Mouse (Mus musculus): ENCODE measurements around the gene Cbr4.

Cbr4 gene

DNA sequence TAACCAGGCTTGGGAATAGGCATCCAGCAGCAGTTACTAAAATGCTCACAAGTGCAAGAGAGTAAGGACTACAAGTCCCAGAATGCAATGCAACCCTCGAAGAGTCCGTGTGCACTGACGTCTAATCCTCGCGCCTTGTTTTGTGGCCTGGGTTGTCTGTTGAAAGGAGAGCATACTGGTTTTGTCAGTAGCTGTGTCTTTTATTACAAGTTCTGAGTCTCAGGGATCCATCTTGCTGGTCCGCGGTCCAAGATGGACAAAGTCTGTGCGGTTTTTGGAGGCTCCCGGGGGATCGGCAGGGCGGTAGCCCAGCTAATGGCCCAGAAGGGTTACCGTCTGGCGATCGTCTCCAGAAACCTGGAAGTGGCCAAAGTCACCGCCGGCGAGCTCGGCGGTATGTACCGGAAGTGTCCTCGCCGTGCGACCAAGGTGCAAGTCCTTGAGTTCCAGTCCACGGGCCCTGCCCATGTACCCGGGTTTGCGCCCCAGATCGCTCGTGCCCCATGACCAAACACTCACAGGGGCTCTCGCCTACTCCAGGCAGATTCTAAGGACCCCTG lies at the start of gene Cbr4:
Gene Cbr4, plus strand, starts transcription at position 138 of the 560 bp plus-strand sequence.
- peak; percentile 62 to 80 for DNase-seq (ENCODE audit: low spot score in 2 of 2)

DNA sequence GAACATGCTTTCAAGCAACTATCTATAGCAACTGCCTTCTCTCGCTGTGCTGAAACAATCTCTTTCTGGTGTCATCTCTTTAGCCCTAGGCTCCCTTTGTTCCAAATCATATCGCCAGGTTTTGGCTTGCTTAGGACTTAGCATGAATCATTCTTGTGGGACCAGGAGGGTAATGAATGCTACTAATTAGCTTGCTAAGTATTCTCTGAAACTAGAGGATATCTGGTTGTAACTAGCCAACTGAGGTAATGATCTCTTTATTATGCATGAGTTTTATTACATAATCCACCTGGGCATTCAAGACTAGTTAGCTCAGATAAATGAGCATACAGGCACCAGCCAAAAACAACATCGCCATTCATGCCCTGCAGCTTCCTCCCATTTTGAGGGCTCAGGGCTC lies 44.5 kb upstream of the Cbr4 start:
- no peak for DNase-seq (ENCODE audit: low spot score in 2 of 2)

DNA sequence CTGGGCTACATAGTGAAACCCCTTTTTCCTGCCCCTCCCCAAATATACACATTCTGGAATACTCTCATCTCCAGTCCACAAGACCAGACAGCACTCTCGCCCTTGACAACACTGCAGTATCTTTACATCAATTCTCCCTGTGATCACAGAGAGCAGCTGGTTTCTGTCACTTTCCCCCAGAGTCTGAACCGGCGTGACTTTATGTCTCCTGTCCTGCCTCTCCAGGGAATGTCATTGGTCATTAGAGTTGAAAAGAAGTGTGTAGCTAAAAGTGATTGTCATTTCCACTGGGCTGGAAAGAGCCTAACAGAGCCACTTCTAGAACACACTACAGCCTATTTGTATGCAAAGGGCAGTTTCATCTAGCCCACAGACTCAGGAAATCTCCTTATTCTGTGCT lies 43.2 kb upstream of the Cbr4 start:
- no peak for DNase-seq (ENCODE audit: low spot score in 2 of 2)

DNA sequence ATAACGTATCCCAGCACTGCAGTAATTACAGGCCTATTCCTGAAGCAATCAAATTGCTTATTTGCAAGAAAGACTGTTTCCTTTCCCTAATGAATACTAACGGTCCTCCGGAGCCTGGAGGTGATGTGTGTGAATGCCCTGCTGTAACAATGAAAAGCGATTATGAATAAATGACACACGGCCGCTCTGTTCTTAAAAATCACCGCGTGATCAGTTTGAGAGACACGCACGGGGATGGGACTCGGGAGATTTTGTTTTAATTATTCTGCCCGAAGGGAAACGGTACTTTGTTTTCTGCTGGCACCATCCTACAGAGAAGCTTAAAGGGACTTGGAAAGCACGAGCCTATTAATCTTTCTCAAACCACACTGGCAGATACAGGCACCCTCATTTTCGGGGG lies 41.2 kb upstream of the Cbr4 start:
- no peak for DNase-seq (ENCODE audit: low spot score in 2 of 2)

DNA sequence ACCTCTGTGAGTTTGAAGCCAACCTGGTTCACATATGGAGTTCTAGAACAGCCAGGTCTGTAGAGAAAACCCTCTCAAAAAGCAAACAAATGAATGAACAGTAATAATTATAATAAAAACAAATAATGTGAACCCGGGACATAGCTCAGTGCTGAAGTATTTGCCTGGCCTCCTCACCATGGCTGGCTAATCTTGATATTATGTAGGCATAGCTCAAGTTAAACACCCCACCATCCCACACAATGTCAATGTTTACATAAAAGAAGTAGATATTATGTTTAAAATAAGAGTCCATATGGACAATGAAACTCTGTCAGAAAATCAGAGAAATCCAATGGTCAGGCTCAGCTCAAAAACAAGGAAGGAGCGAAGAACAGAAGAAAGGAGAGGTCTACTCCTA lies 39.4 kb upstream of the Cbr4 start:
- no peak for DNase-seq (ENCODE audit: low spot score in 2 of 2)

DNA sequence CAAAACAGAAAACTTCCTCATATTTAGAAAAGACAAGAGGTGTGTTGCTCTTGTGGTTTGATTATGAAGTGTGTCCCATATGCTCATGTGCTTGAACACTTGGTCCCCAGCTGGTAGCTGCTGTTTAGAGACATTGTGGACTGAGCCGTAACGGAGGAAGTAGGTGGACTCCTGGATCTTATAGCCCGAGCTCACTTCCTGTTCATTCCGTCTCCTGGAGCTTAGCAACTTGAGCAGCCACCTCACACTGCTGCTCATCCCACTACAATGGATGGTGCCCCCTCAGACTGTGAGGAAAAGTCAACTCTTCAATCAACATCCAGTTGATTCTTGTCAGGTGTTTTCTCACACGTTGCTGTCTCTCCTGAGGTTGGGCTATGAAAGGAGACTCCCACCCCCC lies 38.7 kb upstream of the Cbr4 start:
- DNase-seq (ENCODE audit: low spot score in 2 of 2) = no peak

DNA sequence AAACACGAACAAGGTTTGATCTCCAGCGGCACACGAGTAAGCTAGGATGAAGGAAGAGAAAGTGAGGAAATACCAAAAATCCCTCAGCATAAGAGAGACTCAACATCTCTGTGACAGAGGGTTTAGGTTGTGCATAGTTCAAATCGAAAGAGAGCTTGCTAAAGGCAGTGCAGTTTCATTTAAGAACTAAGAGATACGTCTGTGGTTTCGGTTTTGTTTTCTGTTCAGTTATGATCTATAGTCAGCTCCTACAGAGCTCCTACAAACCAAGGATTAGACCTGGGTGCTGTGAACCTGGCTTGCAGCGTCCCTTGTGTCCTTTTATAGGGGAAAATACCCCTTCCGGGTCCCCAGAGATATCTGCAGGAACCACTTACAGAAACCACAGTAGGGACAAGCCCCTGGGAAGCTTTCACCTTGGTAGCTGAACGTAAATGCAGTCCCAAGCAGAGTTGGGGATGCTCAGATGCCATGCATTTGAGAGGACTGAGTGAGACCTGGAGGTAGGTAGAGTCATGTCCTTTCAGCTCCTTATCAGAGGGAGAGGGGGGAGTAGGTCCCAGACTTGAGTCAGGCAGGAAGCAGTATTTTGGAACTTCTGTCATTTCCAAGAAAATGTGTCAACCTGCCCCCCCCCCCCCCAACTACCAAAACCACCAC lies 36.5 kb upstream of the Cbr4 start:
- DNase-seq (ENCODE audit: low spot score in 2 of 2) = no peak

DNA sequence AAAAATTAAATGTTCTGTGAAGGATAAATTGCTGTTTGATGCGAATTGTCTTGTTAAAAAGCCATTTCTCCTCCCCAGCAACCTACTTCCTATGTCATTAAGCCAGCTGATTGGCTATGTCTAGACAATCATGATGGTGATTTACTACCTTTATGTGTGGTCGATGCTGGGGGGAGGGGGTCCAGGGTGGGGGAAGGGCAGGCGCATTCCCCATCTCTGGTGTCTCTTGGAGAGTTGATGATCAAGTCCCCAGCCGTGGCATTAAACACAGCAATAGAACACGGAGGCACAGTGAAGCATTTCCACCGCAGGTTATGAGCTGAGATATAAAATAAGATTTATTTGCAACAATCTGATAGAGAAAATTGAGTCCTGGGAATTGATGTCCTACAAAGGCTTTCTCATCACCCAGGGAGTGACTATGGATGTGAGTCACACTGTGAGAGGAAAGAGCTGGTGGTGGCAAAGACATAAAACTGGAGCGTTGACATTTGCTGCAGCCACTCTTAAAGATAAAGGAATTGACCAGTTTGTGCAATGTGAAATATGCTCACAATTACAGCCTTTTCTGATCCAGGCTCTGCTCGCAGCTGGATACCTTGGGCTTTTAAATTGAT lies 35.7 kb upstream of the Cbr4 start:
- no peak for DNase-seq (ENCODE audit: low spot score in 2 of 2)

DNA sequence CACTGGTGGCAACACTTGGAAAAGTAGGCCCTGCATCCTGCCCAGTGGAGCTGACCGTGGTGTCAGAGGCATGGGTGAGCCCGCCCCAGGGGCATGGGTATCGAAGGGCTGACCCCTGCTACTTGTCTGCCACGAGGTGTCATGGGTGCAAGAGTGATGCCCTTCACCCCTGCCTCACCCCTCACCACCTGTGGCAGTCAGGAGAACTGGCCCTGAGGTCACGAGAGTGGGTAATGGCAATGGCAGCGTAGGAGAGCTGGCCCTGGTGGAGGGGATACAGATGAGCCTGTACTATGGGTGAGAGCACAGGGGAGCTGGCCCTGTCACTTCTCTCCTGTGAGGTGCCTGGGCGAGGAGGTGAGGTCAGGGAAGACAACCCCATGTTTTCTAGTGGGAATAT lies 27.8 kb upstream of the Cbr4 start:
- no peak for DNase-seq (ENCODE audit: low spot score in 2 of 2)

DNA sequence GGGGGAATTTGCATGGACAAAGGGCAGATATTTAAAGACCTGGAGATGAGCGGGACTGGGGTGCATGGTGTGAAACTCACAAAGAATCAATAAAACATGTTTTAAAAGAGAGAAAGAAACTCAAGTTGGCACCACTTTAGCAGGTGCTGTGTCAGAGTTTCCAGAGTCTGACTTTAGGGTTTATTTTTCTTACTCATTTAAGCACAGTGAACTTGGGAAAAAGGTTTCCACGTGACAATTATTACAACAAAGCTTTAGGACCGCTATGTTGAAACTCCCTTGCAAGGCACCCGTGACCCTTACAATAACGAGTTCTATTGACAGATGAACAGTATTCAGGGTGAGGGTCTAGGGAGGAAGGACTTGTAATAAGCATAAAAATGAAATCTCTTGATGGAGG lies 25.3 kb upstream of the Cbr4 start:
- DNase-seq (ENCODE audit: low spot score in 2 of 2) = no peak

DNA sequence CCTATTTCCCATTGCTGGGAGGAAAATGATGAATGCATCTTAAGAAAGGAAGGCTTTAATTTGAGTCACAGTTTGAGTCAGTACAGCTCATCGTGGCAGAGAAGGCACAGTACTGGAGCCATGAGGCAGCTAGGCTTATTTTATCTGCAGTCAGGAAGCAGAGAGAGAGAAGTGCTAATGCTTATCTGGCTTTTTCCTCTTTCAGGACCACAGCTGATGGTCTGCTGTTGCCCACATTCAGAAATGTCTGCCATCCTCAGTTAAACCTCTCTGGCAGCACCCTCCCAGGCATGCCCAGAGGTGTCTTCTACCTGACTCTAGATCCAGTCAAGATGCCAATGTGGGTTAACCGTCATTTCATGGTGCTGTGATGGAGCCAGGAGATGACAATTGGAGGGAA lies 23.1 kb upstream of the Cbr4 start:
- no peak for DNase-seq (ENCODE audit: low spot score in 2 of 2)

DNA sequence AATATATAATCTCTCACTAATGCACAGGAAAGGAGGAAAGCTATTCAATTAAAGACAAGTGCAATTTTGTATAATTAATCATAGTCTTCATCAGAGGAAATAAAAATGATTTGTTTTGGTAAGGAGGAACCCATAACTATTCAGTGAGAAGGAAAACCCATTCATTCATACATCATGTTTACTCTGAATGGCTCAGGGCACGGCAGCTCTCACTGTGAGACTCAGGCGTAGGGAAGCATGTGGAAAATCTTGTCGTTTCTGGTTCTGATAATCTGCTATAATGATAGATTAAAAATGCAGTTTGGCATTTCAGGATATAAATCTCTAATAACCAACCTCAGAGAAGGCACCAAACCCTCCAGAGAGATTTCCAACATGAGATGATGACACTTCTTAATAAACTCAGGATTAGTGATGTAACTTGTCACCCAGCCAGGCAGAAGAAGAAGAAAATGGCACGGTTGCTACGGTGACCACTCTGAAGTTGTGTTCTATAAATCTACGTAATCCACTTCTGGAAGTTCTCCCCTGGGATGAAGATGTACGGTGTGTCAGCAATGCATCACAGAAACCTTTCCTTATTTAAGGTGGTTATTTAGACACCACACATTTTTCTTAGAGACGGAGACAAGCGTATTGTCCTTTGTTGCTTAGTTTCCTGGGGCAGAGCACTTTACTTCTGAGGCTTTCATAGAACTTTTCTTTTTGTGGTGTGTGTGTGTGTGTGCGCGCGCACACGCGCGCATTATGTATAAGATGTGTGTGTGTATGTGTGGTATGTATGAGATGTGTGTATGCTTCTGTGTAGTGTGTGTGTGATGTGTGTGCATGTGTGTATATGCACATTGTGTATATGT lies 20.6 kb upstream of the Cbr4 start:
- DNase-seq (ENCODE audit: low spot score in 2 of 2) = no peak

DNA sequence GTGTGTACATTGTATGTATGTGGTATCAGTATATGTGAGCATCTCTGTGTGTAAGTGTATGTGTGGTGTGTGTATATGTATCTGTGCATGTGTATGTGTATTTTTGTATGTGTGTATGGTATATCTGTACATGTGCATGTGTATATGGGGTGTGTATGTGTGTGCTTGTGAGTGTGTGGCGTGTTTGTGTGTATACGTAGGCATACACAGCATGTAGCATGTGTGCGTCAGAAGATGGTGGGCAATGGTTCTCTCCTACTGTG lies 20.1 kb upstream of the Cbr4 start:
- no peak for DNase-seq (ENCODE audit: low spot score in 2 of 2)

DNA sequence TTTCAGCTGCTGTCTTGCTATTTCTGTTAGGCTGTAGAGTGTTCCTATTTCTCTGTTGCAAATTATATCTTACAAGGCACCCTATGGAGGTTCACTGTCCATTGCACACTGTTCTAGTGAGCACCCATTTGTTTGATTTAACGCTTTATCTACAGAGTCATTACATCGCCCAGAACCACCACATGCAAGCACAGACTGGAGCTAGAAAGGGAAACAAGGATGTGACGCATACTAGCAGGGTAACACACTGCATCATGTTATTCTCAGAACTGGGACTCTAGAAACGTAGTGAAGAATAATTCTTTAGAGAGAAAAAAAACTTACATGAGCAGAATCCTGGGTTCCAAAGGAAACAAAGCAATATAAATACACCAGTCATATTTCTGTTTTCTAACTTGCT lies 17.3 kb upstream of the Cbr4 start:
- DNase-seq (ENCODE audit: low spot score in 2 of 2) = no peak

DNA sequence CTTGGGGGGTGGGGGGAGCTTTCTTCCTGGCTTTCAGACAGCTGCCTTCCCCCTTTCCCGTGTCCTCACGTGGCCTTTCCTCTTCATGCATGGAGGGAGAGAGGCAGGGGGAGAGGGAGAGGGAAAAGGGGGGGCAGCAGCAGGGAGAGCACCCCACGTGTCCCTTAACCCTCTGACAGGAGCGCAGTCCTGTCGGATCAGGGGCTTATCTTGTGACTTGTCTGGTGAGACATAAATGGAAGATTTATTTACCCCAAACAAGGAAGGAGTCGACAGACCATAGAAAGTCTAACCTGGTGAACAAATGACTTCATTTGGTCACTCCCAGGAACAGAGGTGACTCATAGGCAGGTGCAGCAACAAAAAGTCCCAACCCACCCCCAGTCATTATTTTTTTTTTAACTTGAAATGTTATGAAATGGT lies 12.3 kb upstream of the Cbr4 start:
- no peak for DNase-seq (ENCODE audit: low spot score in 2 of 2)

DNA sequence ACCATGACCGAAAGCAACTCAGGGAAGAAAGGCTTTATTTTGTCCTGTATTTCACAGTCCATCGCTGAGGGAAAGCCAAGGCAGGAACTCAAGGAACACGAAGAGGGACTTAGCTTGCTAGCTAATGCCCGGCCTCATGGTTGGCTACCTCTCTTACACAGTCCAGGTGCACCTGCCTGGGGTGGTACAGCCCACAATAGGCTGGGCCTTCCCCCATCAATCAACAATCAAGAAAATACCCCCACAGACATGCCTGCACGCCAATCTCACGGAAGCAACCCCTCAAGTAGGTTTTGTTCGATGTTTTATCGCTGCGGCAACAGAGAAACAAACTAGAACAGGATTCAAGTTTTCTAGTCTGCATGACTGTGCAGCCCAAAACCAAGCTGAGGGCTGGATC lies 11.4 kb upstream of the Cbr4 start:
- no peak for DNase-seq (ENCODE audit: low spot score in 2 of 2)

DNA sequence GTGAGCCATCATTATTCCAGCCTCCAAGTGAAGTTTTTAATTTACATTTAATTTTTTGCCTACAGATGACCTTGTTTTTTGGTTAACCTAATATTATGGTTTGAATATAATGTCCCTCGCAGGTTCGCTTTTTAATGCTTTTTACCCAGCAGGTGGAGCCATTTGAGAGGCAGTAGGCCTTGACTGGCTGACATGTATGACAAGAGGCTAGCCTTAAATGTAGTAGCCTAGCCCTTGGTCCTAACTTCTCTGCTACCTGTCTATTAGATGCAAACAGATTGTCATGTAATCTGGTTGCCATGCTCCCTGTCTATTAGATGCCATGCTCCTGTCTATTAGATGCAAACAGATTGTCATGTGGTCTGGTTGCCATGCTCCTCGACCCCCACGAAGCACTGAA lies 9.4 kb upstream of the Cbr4 start:
- no peak for DNase-seq (ENCODE audit: low spot score in 2 of 2)

DNA sequence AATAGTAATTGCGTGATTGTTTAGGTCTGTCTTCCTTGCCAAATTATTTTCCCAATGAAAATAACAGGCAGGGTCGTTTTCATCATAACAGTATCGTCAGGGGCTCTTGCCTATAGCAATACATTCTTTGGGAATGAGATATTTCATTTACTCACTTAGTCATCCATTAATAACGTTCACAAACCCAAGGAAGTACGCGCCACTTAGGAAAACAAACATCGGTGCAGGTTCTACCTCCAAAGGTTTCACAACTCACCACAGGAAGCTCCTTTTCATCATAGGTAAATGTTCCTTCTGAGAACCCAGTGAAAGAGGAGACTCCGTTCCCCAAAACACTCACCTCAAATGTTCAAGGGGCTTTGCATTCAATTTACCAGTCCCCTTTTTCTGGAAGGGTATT lies 8.7 kb upstream of the Cbr4 start:
- no peak for DNase-seq (ENCODE audit: low spot score in 2 of 2)

DNA sequence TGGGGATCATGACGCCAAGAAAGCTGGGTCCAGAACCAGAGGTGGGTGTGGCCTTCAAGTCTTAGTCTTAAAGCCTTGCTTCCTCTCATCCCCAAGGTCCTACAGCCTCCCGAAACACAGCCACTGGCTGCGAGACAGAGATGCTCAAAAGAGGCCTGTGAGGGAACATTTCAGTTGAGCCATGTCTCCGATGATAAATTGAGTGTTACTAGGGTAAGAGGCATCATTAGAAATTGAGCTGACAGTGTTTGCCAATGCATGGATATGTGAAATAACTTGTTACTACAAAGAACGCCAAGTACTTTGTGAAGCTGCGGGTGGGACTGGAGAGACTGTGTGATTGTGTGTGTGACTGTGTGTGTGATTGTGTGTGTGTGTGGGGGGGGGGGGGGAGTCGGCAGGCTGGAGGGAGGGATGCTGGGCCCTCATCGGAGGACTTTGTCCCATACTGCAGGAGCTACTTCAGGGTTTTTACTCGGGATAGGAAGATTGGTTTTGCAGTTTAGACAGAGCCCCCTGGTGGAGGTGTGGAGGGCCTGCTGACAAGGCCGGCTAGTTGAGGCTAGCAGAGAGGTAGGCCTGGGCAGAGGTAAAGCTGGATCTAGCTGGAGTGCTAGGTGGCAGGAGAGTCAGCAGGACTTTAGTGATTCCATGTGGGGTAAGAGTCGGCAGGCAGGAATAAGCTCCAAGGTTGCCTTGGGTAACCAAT lies 7.9 kb upstream of the Cbr4 start:
- peak; percentile 26 to 31 for DNase-seq (ENCODE audit: low spot score in 2 of 2)

DNA sequence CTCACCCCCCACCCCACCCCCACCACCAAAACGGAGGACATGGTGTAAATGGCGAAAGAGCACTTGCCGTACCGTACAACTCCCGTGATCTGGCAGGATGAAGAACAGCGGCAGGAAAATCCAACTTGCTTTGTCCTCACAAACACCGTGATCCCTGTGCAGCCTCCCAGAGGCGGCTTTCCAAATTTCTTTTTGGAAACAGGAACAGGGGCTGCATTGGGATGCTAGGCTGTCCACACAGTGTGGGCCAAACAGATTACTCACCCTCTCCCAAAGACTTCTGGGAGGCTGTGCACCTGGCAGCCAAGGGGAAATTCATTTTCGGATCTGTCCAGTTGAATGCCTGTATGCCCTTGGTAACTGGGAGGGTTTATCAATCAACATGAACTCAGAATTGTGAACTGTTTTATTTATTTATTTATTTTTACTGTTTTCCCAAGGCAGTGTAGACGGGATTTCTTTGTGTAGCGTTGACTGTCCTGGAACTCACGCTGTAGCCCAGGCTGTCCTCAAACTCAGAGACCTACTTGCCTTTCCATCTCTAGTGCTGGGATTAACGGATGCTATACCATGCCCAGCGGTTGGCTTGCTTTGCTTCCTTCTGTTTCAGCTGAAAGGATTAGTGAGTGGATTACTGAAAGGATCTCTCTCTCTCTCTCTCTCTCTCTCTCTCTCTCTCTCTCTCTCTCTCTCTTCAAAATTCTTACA lies 7.1 kb upstream of the Cbr4 start:
- DNase-seq (ENCODE audit: low spot score in 2 of 2) = no peak

DNA sequence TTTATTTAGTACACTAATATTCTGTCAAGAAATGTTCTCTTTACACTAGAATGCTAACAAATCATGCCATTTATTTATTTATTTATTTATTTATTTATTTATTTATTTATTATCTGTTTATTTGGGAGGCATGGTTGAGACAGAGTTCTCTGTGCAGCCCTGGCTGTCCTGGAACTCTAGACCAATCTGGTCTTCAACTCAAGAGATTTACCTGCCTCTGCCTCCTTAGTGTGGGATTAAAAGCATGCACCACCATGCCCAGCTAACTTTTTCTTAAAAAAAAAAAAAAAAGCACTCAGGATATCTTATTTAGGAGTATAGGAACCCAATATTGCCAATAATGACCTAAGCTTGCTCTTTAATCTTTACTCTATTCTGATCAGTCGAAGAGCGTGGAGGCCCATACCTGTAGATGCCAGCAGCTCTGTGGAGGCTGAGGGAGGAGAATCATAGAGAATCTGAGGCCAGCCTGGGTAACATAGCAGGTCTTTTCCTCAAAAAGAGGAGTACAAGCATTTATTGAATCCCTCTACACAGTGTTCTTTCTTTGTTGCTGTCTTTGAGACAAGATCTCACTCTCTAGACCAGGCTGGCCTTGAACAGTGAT lies 508 bp upstream of the Cbr4 start:
- DNase-seq (ENCODE audit: low spot score in 2 of 2) = no peak
